9 mouse cellular contexts compared by ENCODE assay signal in genomic region chr19:10841721-10842626, GRCm38 (mm10). TPM values are rescaled to one million over a fixed set of nuclear protein-coding genes. Genes with fewer than 3 reads are reported as not detected.
DNase-seq lines count a peak whose midpoint lies in the region; ATAC-seq and TF ChIP-seq lines count a peak whose summit lies in the region.
"Had no signal": no experiment of that assay in that cellular context is flagged by ENCODE, and none has a peak within 500 bp of the region (broad histone marks: within the 10 kb centered on the region; RNA-seq: fewer than 3 reads in every experiment).

No protein-coding gene starts in this region.

- TF ChIP-seq POLR2A in bone marrow macrophage, adult 2 months (IDR thresholded peaks at IDR 0.05; ENCODE audit: borderline replicate concordance, low read depth, low read length) = no peak

- H3K27me3 ChIP-seq in intestine, postnatal 0 days (replicated peaks; ENCODE audit: control insufficient read depth, insufficient read depth, low read length) = no peaks in the 10 kb centered on the region; the same call in 1 of the 2 replicates
- peaks cover 12% of the 10 kb centered on the region; the same call in 1 of the 2 replicates for H3K27me3 ChIP-seq in hindbrain, embryonic 12.5 days

- no peak for ATAC-seq in intestine, postnatal 0 days
- no peak for ATAC-seq in hindbrain, embryonic 12.5 days (ENCODE audit: low FRiP score)

- peaks cover 43% of the 10 kb centered on the region for H3K4me1 ChIP-seq in bone marrow macrophage, adult 2 months (ENCODE audit: control insufficient read depth, insufficient read depth, low read length)
- no peaks in the 10 kb centered on the region for H3K4me1 ChIP-seq in intestine, postnatal 0 days (replicated peaks; ENCODE audit: control insufficient read depth, insufficient read depth, low read length)
- H3K4me1 ChIP-seq in hindbrain, embryonic 12.5 days = peaks cover 10% of the 10 kb centered on the region

- peak overlapping the region; percentile 24 for H3K4me2 ChIP-seq in intestine, postnatal 0 days (replicated peaks; ENCODE audit: low read depth)
- no peak overlapping the region for H3K4me2 ChIP-seq in hindbrain, embryonic 12.5 days (replicated peaks)

- H3K27ac ChIP-seq in bone marrow macrophage, adult 2 months (ENCODE audit: insufficient read depth, low read depth, low read length) = peak overlapping the region; percentile 98
- H3K27ac ChIP-seq in intestine, postnatal 0 days (ENCODE audit: low read depth, low read length) = no peak overlapping the region
- no peak overlapping the region; the same call in 1 of the 2 replicates for H3K27ac ChIP-seq in left cerebral cortex, adult 2 months
- H3K27ac ChIP-seq in hindbrain, embryonic 12.5 days = no peak overlapping the region

- no peaks in the 10 kb centered on the region for H3K9me3 ChIP-seq in intestine, postnatal 0 days (ENCODE audit: control insufficient read depth)
- no peaks in the 10 kb centered on the region for H3K9me3 ChIP-seq in hindbrain, embryonic 12.5 days (replicated peaks)

- no peak for TF ChIP-seq CTCF in bone marrow macrophage, adult 2 months (IDR thresholded peaks at IDR 0.05; ENCODE audit: low read depth, low read length)
- no peak for TF ChIP-seq CTCF in intestine, postnatal 0 days (IDR thresholded peaks at IDR 0.05; ENCODE audit: low read depth)
- no peak for TF ChIP-seq CTCF in left cerebral cortex, adult 2 months (IDR thresholded peaks at IDR 0.05)

- DNase-seq in CD4-positive, CD25-positive, alpha-beta regulatory T cell, adult 2 months (ENCODE audit: low read depth, low spot score) = peak; percentile 45
- peak; percentile 35 for DNase-seq in lung, postnatal 10 days
- DNase-seq in yolk sac, embryonic 10.5 days (ENCODE audit: low spot score) = peak; percentile 18
- no peak for DNase-seq in left cerebral cortex, adult 2 months (ENCODE audit: extremely low spot score in 1 of 2, low spot score in 2 of 2)

- no peak overlapping the region for H3K9ac ChIP-seq in intestine, postnatal 0 days (ENCODE audit: low read depth, low read length)
- H3K9ac ChIP-seq in hindbrain, embryonic 12.5 days = no peak overlapping the region

- intact Hi-C loops in left cerebral cortex, adult 2 months (cut with DNase I) = no loop called here

- WGBS in intestine, postnatal 0 days = 69% methylated on average over 16 of the region's 16 CpGs
- WGBS in hindbrain, embryonic 12.5 days = 40% methylated on average over 16 of the region's 16 CpGs

- H3K36me3 ChIP-seq in intestine, postnatal 0 days (ENCODE audit: control insufficient read depth, insufficient read depth) = no peaks in the 10 kb centered on the region
- no peaks in the 10 kb centered on the region for H3K36me3 ChIP-seq in hindbrain, embryonic 12.5 days

- peak overlapping the region; percentile 62 for H3K4me3 ChIP-seq in bone marrow macrophage, adult 2 months (ENCODE audit: insufficient read depth, low read length)
- no peak overlapping the region for H3K4me3 ChIP-seq in intestine, postnatal 0 days (ENCODE audit: low read depth, low read length)
- H3K4me3 ChIP-seq in left cerebral cortex, adult 2 months = no peak overlapping the region
- no peak overlapping the region for H3K4me3 ChIP-seq in hindbrain, embryonic 12.5 days

RNA-seq across cellular contexts. Expression of gene Slc15a3, which starts 2.4 kb away (rescaled TPM):
- polyA plus RNA-seq in bone marrow macrophage, adult 2 months (2012; ENCODE audit: insufficient read depth, insufficient read length, missing spikeins) = 93.7 and 94.6 TPM in 2 replicates
- 0.93 and 0.94 TPM in 2 replicates for polyA plus RNA-seq in intestine, postnatal 0 days (2015; fragmentation: Nextera tagmentation; extraction: Ambion mirVana)
- total RNA-seq in left cerebral cortex, adult 2 months (2021) = 1 to 10 TPM; 1.1 to 1.3 TPM
- polyA plus RNA-seq in hindbrain, embryonic 12.5 days (2016; fragmentation: Nextera tagmentation; extraction: Ambion mirVana) = 0.26 and 0.51 TPM in 2 replicates

RNA-seq across cellular contexts. Expression of gene Cd6, which starts 12.1 kb away (rescaled TPM):
- polyA plus RNA-seq in bone marrow macrophage, adult 2 months (2012; ENCODE audit: insufficient read depth, insufficient read length, missing spikeins) = not detected in 2 replicates
- polyA plus RNA-seq in intestine, postnatal 0 days (2015; fragmentation: Nextera tagmentation; extraction: Ambion mirVana) = 0.05 TPM in 1 of 2 replicates, not detected in the other
- total RNA-seq in left cerebral cortex, adult 2 months (2021) = 1 to 10 TPM; 2.3 to 2.8 TPM
- polyA plus RNA-seq in hindbrain, embryonic 12.5 days (2016; fragmentation: Nextera tagmentation; extraction: Ambion mirVana) = not detected in 2 replicates
- polyA plus RNA-seq: embryonic facial prominence, embryonic 14.5 days; neural tube, embryonic 14.5 days had no signal

RNA-seq across cellular contexts. Expression of gene Tmem132a, which starts 27.8 kb away (rescaled TPM):
- polyA plus RNA-seq in bone marrow macrophage, adult 2 months (2012; ENCODE audit: insufficient read depth, insufficient read length, missing spikeins) = 2.1 and 3.1 TPM in 2 replicates
- polyA plus RNA-seq in intestine, postnatal 0 days (2015; fragmentation: Nextera tagmentation; extraction: Ambion mirVana) = 7.1 and 7.5 TPM in 2 replicates
- total RNA-seq in left cerebral cortex, adult 2 months (2021) = 100 to 1,000 TPM; 268 TPM
- 147 and 151 TPM in 2 replicates for polyA plus RNA-seq in hindbrain, embryonic 12.5 days (2016; fragmentation: Nextera tagmentation; extraction: Ambion mirVana)

RNA-seq across cellular contexts. Expression of gene Tmem109, which starts 39.8 kb away (rescaled TPM):
- 75.4 and 80.6 TPM in 2 replicates for polyA plus RNA-seq in bone marrow macrophage, adult 2 months (2012; ENCODE audit: insufficient read depth, insufficient read length, missing spikeins)
- polyA plus RNA-seq in intestine, postnatal 0 days (2015; fragmentation: Nextera tagmentation; extraction: Ambion mirVana) = 35.8 and 36.2 TPM in 2 replicates
- total RNA-seq in left cerebral cortex, adult 2 months (2021) = 10 to 100 TPM; 49.5 to 50.2 TPM
- polyA plus RNA-seq in hindbrain, embryonic 12.5 days (2016; fragmentation: Nextera tagmentation; extraction: Ambion mirVana) = 46.0 and 46.2 TPM in 2 replicates

RNA-seq across cellular contexts. Expression of gene Prpf19, which starts 53.1 kb away (rescaled TPM):
- polyA plus RNA-seq in bone marrow macrophage, adult 2 months (2012; ENCODE audit: insufficient read depth, insufficient read length, missing spikeins) = 41.4 and 51.6 TPM in 2 replicates
- 20.3 and 24.6 TPM in 2 replicates for polyA plus RNA-seq in intestine, postnatal 0 days (2015; fragmentation: Nextera tagmentation; extraction: Ambion mirVana)
- total RNA-seq in left cerebral cortex, adult 2 months (2021) = 100 to 1,000 TPM; 195 to 208 TPM
- polyA plus RNA-seq in hindbrain, embryonic 12.5 days (2016; fragmentation: Nextera tagmentation; extraction: Ambion mirVana) = 37.3 and 37.7 TPM in 2 replicates

Comparison
In these comparisons a context has a peak if more than half of its experiments do, and no peak if none do; other contexts are left out.
1. DNase-seq: peak in CD4-positive, CD25-positive, alpha-beta regulatory T cell, adult 2 months (single experiment), lung, postnatal 10 days (single experiment) and yolk sac, embryonic 10.5 days (single experiment); none in left cerebral cortex, adult 2 months (0 of 2).
2. RNA of gene Slc15a3, which starts 2.4 kb away (polyA plus RNA-seq): 93.7 to 94.6 TPM in bone marrow macrophage, adult 2 months; 0.93 to 0.94 TPM in intestine, postnatal 0 days and 0.26 to 0.51 TPM in hindbrain, embryonic 12.5 days; every median in the first group is over 10 times any median in the second.
3. RNA of gene Tmem132a, which starts 27.8 kb away (polyA plus RNA-seq): 147 to 151 TPM in hindbrain, embryonic 12.5 days; 7.1 to 7.5 TPM in intestine, postnatal 0 days and 2.1 to 3.1 TPM in bone marrow macrophage, adult 2 months; every median in the first group is over 10 times any median in the second.